Mouse (Mus musculus) stomach, embryonic 15.5 days (tissue): ENCODE data around the gene Kiss1. TPM values are rescaled to one million over a fixed set of nuclear protein-coding genes. Genes with fewer than 3 reads are reported as not detected.
"Not testable (repeated sequence)": the region's sequence is repeated elsewhere in the genome, so short reads cannot be mapped to it uniquely, and the experiment has no call there.

ENCODE experiments used
- ATAC-seq: fragments of 200-750 bp; cut with Nextera tagmentation; 2 replicates; pipeline ENCODE4 v1.8.0; 2017; ENCODE audit warnings: low read depth, moderate number of reproducible peaks, moderate TSS enrichment; ENCODE audit not compliant: insufficient read depth, low FRiP score
- H3K27ac ChIP-seq: fragments of 300-500 bp; sonication (generic); 2 replicates; pipeline ENCODE4 v1.5.1; 2015; ENCODE audit warnings: mild to moderate bottlenecking, inconsistent platforms
- H3K27me3 ChIP-seq: fragments of 300-500 bp; sonication (generic); replicated peaks from 2 replicates; pipeline ENCODE4 v1.6.1; 2015; ENCODE audit warnings: inconsistent platforms
- H3K36me3 ChIP-seq: fragments of 300-500 bp; sonication (generic); 2 replicates; pipeline ENCODE4 v1.6.1; 2015; ENCODE audit warnings: inconsistent platforms
- H3K4me1 ChIP-seq: fragments of 300-500 bp; sonication (generic); 2 replicates; pipeline ENCODE4 v1.6.1; 2015; ENCODE audit warnings: inconsistent platforms
- H3K4me2 ChIP-seq: fragments of 300-500 bp; sonication (generic); 2 replicates; pipeline ENCODE4 v1.6.1; 2015; ENCODE audit warnings: mild to moderate bottlenecking, inconsistent platforms
- H3K4me3 ChIP-seq: fragments of 300-500 bp; sonication (generic); replicated peaks from 2 replicates; pipeline ENCODE4 v1.5.1; 2015; ENCODE audit warnings: inconsistent platforms
- H3K9ac ChIP-seq: fragments of 300-500 bp; sonication (generic); 2 replicates; pipeline ENCODE4 v1.6.1; 2015; ENCODE audit warnings: inconsistent platforms
- H3K9me3 ChIP-seq: fragments of 300-500 bp; sonication (generic); 2 replicates; pipeline ENCODE4 v1.6.1; 2016; ENCODE audit warnings: inconsistent platforms
- WGBS: fragments of 180-500 bp; shearing (Covaris S2); methylation state at CpG from one replicate; pipeline ENCODE4 v1.1.7; 2015; 5-methylcytosine and 5-hydroxymethylcytosine counted together
- polyA plus RNA-seq: library from polyadenylated mRNA; unstranded; fragments of >200 nt; fragmentation: Nextera tagmentation; extraction: Ambion mirVana; gene quantifications from 2 replicates; pipeline ENCODE4 v1.2.1, GENCODE M21; 2015

Kiss1 gene
- polyA plus RNA-seq, 1 experiment from 2014 or later = not detected

DNA sequence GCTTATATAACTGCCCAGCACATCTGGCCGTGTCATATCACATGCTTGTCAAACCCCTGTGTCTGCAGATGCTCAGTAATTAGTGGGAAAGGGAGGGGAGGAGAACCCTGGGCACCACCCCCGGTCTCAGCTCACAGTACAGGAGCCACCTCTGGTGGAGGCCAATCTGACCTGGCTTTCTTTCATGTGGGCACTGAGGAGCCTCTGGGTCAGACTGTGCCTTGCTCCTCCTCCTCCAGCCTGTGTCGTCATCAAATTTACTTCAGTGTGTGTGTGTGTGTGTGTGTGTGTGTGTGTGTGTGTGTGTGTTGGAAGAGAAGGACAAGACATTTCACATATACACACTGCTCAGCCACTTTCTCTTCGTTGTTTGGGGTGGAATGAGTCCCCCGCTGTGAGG, 1.7 kb downstream of the Kiss1 start:
- Histone ChIP-seq H3K36me3 (no peaks in the 10 kb centered on the region), H3K27me3 (no peaks in the 10 kb centered on the region), H3K4me3 (no peak overlapping the region), H3K9me3 (no peaks in the 10 kb centered on the region), H3K9ac (no peak overlapping the region), H3K27ac (no peak overlapping the region), H3K4me1 (no peaks in the 10 kb centered on the region), H3K4me2 (no peak overlapping the region)
- ATAC-seq = 0 out of 2 replicates have a peak, but pooled peaks have one; percentile 8
- 30% methylated on average over 5 of the region's 5 CpGs for WGBS

DNA sequence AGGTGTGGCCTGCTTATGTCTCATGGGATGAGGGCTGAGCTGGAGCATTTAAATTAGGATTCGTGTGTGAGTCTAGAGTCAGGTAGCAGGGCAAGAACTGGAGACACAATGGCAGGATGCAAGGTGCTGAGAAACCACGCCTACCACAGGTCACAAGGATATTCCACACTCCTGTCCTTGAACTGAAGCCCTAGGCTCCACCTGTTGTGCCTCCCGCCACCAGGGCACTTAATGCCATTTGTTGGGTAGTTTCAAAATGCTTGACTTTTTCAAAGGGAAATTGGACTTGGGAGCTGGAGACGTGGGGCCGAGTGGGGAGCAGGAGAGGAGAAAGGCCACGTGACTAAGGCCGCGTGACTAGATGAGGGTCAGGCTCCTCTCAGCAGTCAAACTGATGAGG, 4.3 kb downstream of the Kiss1 start:
- no peak overlapping the region for H3K27ac ChIP-seq

DNA sequence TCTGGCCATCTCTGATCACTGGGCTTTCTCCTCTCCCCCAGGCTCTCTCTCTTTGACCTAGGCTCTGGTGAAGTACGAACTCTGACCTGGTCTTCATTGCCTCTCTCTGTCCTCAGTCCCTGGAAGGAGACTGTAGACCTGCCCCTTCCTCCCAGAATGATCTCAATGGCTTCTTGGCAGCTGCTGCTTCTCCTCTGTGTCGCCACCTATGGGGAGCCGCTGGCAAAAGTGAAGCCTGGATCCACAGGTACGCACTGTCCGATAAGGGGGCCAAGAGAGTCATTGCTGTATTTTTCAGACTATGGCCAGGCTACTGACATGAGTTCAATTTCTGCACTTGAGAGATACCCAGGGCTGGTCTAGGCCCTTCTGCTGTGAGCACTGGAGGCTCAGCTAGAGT, 5.4 kb downstream of the Kiss1 start:
- Histone ChIP-seq H3K4me3 (no peak overlapping the region), H3K9ac (no peak overlapping the region), H3K9me3 (no peaks in the 10 kb centered on the region), H3K27ac (no peak overlapping the region), H3K36me3 (no peaks in the 10 kb centered on the region), H3K27me3 (0 out of 2 replicates have a peak, but pooled peaks cover 7% of the 10 kb centered on the region), H3K4me2 (no peak overlapping the region), H3K4me1 (peaks cover 5% of the 10 kb centered on the region; the same call in 1 of the 2 replicates)
- WGBS = 59% methylated on average over 5 of the region's 5 CpGs
- no peak for ATAC-seq

More for the DNA sequence above, 4.3 kb downstream of the Kiss1 start:
- Histone ChIP-seq H3K9me3 (no peaks in the 10 kb centered on the region), H3K4me1 (peaks cover 5% of the 10 kb centered on the region; the same call in 1 of the 2 replicates), H3K36me3 (no peaks in the 10 kb centered on the region), H3K9ac (no peak overlapping the region), H3K27me3 (0 out of 2 replicates have a peak, but pooled peaks cover 7% of the 10 kb centered on the region), H3K4me2 (no peak overlapping the region), H3K4me3 (no peak overlapping the region)
- WGBS = 88% methylated on average over 8 of the region's 8 CpGs
- ATAC-seq = no peak

DNA sequence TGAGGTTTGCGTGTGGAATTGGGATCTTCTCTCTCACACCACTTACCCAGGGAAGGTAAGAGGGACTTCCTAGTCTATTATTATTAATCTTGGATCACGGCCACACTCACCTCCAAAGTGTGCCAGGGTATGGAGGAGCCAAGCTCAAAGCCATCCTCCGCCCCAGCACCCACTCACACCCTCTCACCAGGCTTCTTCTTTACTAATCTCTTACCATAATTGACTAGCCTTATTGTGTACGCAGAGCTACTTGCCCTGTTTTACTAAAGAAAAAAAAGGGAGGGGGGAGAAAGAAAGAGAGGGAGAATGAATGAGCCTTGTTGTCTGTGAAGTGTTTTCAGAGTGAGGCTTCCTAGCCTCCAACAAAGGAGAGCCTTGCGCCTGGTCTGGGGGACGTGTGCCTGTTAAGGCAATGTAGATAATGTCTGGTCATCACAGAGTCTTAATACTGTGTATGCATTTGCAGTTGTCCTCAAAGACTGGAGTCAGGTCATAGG, 6.7 kb downstream of the Kiss1 start:
- no peak overlapping the region for H3K4me3 ChIP-seq
- WGBS = 77% methylated on average over 6 of the region's 6 CpGs
- no peak overlapping the region for H3K27ac ChIP-seq
- H3K4me2 ChIP-seq = no peak overlapping the region
- no peaks in the 10 kb centered on the region for H3K36me3 ChIP-seq
- no peaks in the 10 kb centered on the region for H3K9me3 ChIP-seq
- 0 out of 2 replicates have a peak, but pooled peaks cover 7% of the 10 kb centered on the region for H3K27me3 ChIP-seq
- H3K4me1 ChIP-seq = peaks cover 5% of the 10 kb centered on the region; the same call in 1 of the 2 replicates
- H3K9ac ChIP-seq = no peak overlapping the region
- ATAC-seq = no peak

DNA sequence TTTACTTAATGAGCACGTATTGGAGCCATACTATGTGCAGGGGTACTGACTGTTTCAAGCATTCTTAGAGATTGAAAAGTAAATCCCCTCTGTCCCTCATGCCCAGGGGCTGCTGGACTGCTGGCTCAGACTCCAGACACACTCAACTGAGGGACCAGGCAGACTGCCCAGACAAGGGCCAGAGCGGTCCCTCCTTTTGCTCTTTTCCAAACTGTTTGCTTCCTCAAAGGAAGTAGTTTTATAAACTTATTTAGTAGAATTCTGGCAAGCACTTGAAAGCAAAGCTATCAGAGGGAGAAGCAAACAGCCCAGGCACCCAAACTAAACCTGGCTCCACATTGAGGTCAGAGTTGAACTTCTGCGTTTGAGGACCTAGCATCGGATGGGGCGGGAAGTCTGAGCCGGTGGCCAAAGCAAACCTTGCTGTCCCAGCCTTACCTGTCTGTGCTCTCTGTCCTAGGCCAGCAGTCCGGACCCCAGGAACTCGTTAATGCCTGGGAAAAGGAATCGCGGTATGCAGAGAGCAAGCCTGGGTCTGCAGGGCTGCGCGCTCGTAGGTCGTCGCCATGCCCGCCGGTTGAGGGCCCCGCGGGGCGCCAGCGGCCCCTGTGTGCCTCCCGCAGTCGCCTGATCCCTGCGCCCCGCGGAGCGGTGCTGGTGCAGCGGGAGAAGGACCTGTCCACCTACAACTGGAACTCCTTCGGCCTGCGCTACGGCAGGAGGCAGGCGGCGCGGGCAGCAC, 7.4 kb downstream of the Kiss1 start:
- H3K4me1 ChIP-seq = peaks cover 5% of the 10 kb centered on the region; the same call in 1 of the 2 replicates
- WGBS = 6% methylated on average over 34 of the region's 34 CpGs
- no peak for ATAC-seq
- H3K36me3 ChIP-seq = no peaks in the 10 kb centered on the region
- peak overlapping the region; percentile 27 for H3K4me3 ChIP-seq
- no peaks in the 10 kb centered on the region for H3K9me3 ChIP-seq
- 0 out of 2 replicates have a peak, but pooled peaks cover 7% of the 10 kb centered on the region for H3K27me3 ChIP-seq
- H3K4me2 ChIP-seq = peak overlapping the region; percentile 61
- H3K9ac ChIP-seq = no peak overlapping the region
- H3K27ac ChIP-seq = no peak overlapping the region

DNA sequence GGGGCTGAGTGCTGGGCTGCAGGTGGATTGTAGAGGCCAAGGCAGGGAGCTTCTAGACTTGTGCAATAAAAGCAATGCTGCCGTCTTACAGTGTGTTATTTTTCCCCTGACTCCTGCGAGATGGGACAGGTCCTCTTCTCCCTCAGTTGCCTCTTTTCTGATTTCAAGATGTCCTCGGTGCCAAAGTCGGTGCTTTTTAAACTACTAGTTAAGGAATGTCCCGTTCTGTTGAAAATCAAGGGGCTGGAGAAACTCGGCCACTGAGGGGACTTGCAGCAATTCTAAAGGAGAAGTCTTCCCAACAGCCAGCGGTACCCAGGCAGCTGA, 7.9 kb downstream of the Kiss1 start:
- Histone ChIP-seq H3K36me3 (no peaks in the 10 kb centered on the region), H3K27me3 (0 out of 2 replicates have a peak, but pooled peaks cover 7% of the 10 kb centered on the region), H3K4me1 (peaks cover 5% of the 10 kb centered on the region; the same call in 1 of the 2 replicates), H3K27ac (no peak overlapping the region), H3K9ac (no peak overlapping the region), H3K9me3 (no peaks in the 10 kb centered on the region), H3K4me2 (peak overlapping the region; percentile 61), H3K4me3 (peak overlapping the region; percentile 27)
- no peak for ATAC-seq
- 18% methylated on average over 7 of the region's 7 CpGs for WGBS

DNA sequence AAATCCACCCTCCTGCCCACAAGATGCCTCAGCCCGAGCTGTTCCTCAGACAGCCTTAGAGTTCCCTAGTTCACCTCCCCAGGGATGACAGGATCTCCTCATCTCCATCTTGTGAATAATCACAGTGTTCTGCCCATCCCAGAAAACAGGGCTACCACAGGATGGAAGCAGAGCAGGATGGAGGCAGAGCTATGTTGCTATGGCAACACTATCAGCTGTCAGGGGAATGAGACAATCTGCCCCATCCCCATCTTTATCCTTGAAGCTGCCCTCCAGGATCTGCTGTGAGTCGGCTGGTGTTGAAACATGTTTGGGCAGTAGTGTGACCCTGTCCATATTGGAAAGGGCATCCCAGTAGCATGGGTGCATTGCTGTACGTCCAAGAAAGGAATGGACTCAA, 9.5 kb downstream of the Kiss1 start:
- no peak for ATAC-seq
- Histone ChIP-seq H3K4me3 (no peak overlapping the region), H3K27ac (no peak overlapping the region), H3K4me1 (peaks cover 5% of the 10 kb centered on the region; the same call in 1 of the 2 replicates), H3K9me3 (no peaks in the 10 kb centered on the region), H3K27me3 (0 out of 2 replicates have a peak, but pooled peaks cover 7% of the 10 kb centered on the region), H3K4me2 (no peak overlapping the region), H3K9ac (no peak overlapping the region), H3K36me3 (no peaks in the 10 kb centered on the region)
- 65% methylated on average over 3 of the region's 3 CpGs for WGBS

DNA sequence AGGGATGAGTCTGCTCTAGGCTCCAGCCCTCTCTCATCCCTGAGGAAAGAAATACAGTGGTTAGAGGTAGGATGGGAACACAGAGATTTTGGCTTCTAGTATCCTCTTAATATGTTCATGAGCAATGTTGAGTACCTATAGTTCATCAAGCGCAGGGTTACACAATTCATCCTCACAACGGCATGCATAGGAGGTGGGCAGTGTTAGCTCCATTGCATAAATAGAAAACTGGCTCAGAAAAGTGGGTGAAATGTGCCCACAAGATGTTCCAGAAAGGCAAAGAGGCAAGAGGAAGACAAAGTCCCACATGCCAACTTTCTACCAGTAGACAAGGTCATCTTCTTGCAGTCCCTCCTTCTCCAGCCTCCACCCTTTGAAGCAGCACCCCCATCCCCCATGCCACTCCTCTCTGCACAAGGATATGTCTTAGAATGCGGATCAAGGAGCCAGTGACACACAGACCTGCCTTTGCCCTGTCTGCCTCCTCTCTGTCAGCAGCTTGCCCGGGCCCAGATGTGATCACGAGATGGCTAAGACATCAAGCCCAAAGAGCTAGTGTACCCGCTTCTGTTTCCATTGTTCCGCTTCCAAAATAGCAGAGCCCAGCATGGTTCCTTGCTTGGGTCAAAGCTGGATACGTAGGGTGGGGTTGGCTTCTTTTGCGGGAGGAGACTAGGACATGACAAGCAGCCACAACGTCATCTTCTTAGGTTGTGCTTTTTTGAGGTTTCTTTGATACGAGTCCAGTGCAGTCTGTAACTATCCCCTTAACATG, 11.2 kb downstream of the Kiss1 start:
- Histone ChIP-seq H3K9ac (no peak overlapping the region), H3K27ac (no peak overlapping the region), H3K4me2 (no peak overlapping the region), H3K4me1 (peaks cover 5% of the 10 kb centered on the region; the same call in 1 of the 2 replicates), H3K9me3 (no peaks in the 10 kb centered on the region), H3K36me3 (no peaks in the 10 kb centered on the region), H3K27me3 (0 out of 2 replicates have a peak, but pooled peaks cover 7% of the 10 kb centered on the region), H3K4me3 (no peak overlapping the region)
- ATAC-seq = no peak
- WGBS = 88% methylated on average over 11 of the region's 11 CpGs

DNA sequence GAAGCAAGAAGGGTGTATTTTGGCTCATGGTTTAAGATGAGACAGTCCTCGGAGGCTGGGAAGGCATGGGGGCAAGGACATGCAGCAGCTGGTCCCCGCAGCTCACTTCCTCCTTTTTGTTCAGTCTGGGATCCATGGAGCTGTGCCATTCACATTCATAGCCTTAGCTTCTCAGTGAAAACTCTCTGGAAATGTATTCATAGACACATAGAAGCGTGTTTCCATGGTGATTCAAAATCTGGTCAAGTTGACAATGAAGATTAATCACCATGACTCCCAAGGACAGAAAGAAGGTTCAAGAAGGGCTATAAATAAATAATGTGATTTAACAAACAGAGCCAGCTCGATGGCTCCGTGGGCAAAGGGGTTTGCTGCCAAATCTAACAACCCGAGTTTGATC, 12.3 kb downstream of the Kiss1 start:
- ATAC-seq = no peak
- no peak overlapping the region for H3K27ac ChIP-seq
- H3K27me3 ChIP-seq = 0 out of 2 replicates have a peak, but pooled peaks cover 7% of the 10 kb centered on the region
- no peaks in the 10 kb centered on the region for H3K9me3 ChIP-seq
- 72% methylated on average over 6 of the region's 6 CpGs for WGBS
- H3K36me3 ChIP-seq = no peaks in the 10 kb centered on the region
- no peak overlapping the region for H3K9ac ChIP-seq
- peaks cover 5% of the 10 kb centered on the region; the same call in 1 of the 2 replicates for H3K4me1 ChIP-seq
- H3K4me3 ChIP-seq = no peak overlapping the region
- H3K4me2 ChIP-seq = no peak overlapping the region

DNA sequence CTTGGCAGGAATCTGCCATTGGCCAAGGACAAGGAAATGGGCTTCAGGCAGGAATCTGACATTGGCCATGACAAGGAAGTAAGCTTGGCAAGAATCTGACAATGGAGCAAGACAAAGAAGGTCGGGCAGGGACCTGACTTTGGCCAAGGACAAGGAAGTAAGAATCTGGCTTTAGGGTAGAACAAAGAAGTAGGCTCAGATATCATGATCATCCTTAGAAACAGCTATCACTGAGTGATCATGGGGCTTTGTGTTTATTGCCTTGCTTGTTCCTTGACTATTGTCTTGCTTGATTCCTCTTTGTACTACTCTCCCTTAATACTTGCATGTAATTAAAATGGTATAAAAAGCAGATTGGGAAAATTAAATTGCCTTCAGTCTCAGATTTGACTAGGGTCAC, 18.7 kb downstream of the Kiss1 start:
- H3K9ac ChIP-seq, H3K36me3 ChIP-seq, H3K4me2 ChIP-seq, ATAC-seq, H3K4me3 ChIP-seq, H3K9me3 ChIP-seq, H3K27ac ChIP-seq, H3K4me1 ChIP-seq, H3K27me3 ChIP-seq: not testable (repeated sequence)
- 69% methylated on average over 1 of the region's 1 CpGs for WGBS

DNA sequence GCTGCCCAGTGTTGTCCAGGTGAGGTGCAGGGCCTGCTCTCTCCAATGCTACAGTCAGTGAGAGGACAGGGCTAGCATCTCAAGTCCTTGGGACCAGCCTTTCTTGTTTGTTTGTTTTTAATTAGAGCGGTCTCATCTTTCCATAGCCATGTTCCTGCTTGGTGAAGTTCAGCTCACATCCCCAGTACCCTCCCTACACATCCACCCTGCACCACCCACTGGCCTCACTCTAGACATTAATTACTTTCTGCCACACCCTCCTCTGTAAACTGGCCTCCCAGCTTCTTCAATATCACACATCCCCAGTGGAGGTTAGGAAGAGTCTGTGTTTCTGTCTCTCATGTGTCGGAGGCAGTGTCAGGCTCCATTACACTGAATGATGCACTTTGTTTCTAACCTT, 22.7 kb downstream of the Kiss1 start:
- no peak for ATAC-seq
- H3K4me2 ChIP-seq = no peak overlapping the region

DNA sequence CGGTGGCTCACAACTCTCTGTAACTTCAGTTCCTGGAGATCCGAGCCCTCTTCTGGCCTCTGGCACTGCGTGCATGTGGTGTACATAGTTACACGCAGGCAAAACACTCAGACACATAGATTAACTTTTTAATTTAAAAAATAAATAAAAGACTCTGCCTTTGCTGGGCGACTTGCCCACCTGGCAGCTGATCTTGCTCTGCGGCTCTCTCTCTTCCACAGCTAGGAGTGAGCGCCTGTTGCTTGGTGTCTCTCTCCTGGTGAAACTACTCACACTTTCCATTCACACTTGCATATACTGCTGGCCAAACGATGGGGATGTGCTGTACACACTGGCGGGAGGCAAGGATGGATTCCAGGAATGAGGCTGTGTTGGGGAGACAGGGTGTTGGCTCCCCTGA, 24.9 kb downstream of the Kiss1 start:
- no peaks in the 10 kb centered on the region for H3K36me3 ChIP-seq
- no peak overlapping the region for H3K4me3 ChIP-seq
- H3K27ac ChIP-seq = no peak overlapping the region
- no peak overlapping the region for H3K4me2 ChIP-seq
- WGBS = 75% methylated on average over 9 of the region's 9 CpGs
- no peaks in the 10 kb centered on the region for H3K27me3 ChIP-seq
- no peaks in the 10 kb centered on the region; the same call in 1 of the 2 replicates for H3K4me1 ChIP-seq
- H3K9ac ChIP-seq = no peak overlapping the region
- no peaks in the 10 kb centered on the region for H3K9me3 ChIP-seq
- no peak for ATAC-seq

More for the DNA sequence above, 22.7 kb downstream of the Kiss1 start:
- H3K27me3 ChIP-seq = no peaks in the 10 kb centered on the region
- H3K4me1 ChIP-seq = no peaks in the 10 kb centered on the region; the same call in 1 of the 2 replicates
- no peaks in the 10 kb centered on the region for H3K9me3 ChIP-seq
- no peak overlapping the region for H3K9ac ChIP-seq
- no peak overlapping the region for H3K4me3 ChIP-seq
- no peaks in the 10 kb centered on the region for H3K36me3 ChIP-seq
- H3K27ac ChIP-seq = no peak overlapping the region
- WGBS = 84% methylated on average over 2 of the region's 2 CpGs
